Mouse (Mus musculus) inflammation-experienced regulatory T-cells, adult 6 months (primary cell): ENCODE results near the gene 1700015F17Rik. TPM values are rescaled to one million over a fixed set of nuclear protein-coding genes. Genes with fewer than 3 reads are reported as not detected.

Experiments
- ATAC-seq: one replicate; pipeline ENCODE4 v1.8.0; 2017
- polyA plus RNA-seq, 3 experiments: library from polyadenylated mRNA; unstranded; fragments of 100-300 nt; shearing (Covaris generic); gene quantifications; one replicate each; pipeline ENCODE4 v1.2.1; 2017

The 1700015F17Rik gene
- polyA plus RNA-seq, 3 experiments from 2014 or later: not detected

DNA sequence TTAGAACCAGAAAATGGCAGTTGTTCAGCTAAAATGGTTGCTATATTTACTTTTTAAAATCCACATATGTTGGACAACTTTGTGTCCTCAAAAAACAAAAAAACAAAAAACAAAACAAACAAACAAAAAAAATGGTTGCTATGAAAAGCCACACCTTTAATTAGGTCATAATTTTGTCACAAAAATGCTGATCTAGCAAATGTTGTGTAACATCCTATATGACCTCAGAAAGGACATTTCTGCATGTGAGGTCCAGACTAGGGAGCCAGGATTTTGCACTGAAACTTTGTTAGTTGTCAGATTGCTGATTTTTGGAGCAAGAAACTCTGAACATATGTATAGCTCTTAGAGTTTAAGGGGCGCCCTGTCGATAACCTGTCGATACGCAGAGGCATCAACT lies 55.9 kb downstream of the 1700015F17Rik start:
- ATAC-seq: no peak

DNA sequence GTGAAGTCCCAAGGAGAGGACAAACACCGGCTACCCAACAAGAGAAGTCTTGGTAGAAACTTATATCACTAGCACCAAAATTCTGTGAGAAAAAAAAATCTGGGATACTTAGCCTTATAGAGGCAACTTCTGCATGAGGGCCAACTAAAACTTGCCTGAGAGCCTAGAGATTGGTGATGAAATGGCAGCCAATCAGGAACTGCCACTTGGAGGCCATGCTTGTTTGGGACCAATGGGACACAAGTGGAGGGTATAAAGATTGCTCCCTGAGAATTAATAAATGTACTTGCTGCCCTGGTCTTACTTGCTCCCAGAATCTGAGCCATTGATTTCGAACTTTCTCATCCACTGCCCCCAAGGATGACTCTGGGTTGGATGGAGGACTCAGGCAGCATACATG lies 57.5 kb downstream of the 1700015F17Rik start:
- no peak for ATAC-seq

DNA sequence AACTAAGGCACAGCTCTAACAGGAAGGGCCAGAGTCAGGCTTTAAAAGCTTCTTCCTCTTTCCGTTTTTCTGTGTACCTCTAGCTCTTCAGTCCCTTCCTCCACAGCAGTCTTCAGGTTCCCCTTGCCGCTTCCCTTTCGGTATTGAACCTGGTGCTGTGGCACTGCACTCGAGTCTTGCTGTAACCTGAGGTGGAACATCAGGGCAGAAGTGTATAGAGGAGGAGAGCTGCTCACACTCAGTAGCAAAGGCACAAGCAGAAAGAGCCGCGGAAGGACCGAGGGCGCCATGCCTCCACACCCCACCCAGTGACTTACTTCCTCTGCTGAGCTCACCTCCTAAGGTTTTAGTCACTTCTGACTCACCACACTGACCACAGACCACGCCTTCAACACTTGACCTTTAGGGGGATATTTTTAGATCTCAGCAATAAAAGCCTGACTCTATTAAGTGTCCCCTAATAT lies 58.9 kb downstream of the 1700015F17Rik start, which contains the start of gene Cdk14:
Gene Cdk14, minus strand, starts transcription at position 321 of the 464 bp plus-strand sequence.
- ATAC-seq: peak; percentile 76

DNA sequence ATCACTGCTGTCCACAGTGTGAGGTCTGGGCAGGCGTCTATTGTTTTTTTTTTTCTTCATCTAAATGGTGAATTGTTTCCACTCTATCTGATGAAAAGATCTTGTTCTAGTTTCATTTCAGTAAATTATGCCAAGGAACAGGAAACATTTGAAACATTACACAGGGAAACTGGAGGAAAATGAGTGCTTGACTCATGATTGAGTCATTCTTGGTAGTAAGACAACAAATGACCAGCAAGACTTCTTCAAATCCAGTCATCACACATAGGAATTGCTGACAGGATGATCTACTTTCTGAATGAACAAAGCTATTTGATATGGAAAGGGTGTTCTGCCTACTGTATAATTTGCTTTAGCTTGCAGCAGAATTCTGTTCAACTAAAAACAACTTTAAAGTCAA lies 59.7 kb downstream of the 1700015F17Rik start:
- no peak for ATAC-seq

DNA sequence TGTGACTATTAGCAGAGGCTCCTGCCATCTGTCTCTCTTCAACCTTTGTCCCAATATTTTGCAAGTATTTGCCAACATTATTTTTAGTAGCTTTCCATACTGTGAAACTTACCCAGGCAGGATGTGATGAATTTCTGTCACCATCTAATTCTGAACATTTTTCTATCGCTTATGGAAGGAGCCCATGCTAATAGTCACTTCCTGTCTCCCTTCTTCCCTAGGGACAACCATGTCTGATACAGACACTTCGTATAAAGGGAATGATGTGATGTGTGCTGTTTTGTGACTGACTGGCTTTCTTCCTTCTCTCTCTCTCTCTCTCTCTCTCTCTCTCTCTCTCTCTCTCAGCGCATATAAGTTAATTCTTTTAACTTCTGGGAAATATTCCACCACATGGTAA lies 64.1 kb downstream of the 1700015F17Rik start:
- no peak for ATAC-seq

DNA sequence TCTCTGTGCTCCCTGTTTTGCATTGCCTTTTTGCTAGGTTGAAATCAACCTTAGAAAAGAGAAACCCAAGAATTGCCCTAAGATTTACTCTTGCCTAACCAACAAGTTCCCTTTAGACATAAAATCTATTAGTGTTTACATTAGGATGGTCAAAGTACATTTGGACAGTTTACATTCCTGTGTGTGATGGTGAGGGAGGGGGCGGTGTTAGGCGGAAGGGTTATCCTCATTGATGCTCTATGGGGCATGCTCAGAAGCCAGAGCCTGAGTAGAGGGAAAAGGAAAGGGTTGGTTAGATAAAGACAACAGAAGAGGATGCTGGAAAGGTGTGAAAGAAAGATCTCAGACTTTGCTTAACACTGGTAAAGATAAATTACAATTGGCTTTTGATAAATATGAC lies 67.1 kb downstream of the 1700015F17Rik start:
- ATAC-seq: no peak

DNA sequence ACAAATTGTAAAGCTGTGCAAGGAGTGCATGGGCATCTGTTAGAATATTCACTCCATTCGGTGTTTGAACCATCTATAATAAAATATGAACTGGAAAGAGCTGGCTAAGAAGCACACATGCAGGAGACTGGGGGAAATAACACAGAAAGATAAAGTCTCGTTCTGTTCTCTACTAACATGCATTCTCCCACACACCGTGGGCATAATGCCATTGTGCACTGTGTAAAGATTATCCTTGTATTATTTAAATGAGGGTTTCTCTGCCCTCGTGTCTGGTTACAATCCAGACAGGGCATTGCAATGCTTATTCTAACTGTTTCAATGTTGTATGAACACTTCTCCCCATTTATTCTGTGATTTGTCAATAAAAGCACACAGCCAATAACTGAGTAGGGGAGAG lies 77.0 kb downstream of the 1700015F17Rik start:
- ATAC-seq: no peak

DNA sequence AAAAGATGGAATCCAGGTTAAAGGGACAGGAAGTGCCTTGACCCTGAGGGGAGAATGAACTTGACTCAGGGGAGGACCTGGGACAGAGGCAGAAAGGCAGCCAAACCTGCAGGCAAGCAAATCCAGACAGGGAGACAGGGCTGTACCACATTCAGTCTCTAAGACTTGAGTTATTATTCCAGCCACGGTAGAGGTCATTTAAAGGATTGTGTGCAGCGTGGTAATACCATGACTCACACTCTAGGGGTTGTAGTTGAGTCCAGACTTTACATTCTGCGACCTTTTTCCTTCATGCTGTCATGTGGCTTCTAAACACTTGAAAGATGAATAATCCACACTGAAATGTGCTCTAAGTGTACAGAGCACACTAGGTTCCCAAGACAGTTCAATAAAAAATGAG lies 86.2 kb downstream of the 1700015F17Rik start:
- no peak for ATAC-seq

Other genes starting within 250 kb of the 1700015F17Rik start
- gene Cdk14, start 58.8 kb downstream of the 1700015F17Rik start, polyA plus RNA-seq: under 1 TPM in 2 of 3 experiments, not detected in 1; 0.12 to 0.78 TPM
- 1 to 10 TPM; 2.3 to 2.8 (median 2.3) TPM for gene Cldn12, start 35.8 kb upstream of the 1700015F17Rik start, polyA plus RNA-seq
- 10 to 100 TPM; 12.9 to 17.7 (median 15.5) TPM for gene Gtpbp10, start 80.4 kb upstream of the 1700015F17Rik start, polyA plus RNA-seq
- gene Gm8773, start 94.7 kb upstream of the 1700015F17Rik start, polyA plus RNA-seq: under 1 TPM in 1 of 3 experiments, not detected in 2; 0.38 TPM
- gene Cfap69, start 185.1 kb upstream of the 1700015F17Rik start, polyA plus RNA-seq: not detected
- under 1 TPM in 2 of 3 experiments, not detected in 1; 0.04 to 0.12 TPM for gene Steap2, start 215.4 kb upstream of the 1700015F17Rik start, polyA plus RNA-seq